Mouse (Mus musculus): ENCODE data around the gene Rrbp1. TPM values are rescaled to one million over a fixed set of nuclear protein-coding genes. Genes with fewer than 3 reads are reported as not detected.

Rrbp1 gene
- polyA plus RNA-seq, 1 experiment: 386 TPM

DNA sequence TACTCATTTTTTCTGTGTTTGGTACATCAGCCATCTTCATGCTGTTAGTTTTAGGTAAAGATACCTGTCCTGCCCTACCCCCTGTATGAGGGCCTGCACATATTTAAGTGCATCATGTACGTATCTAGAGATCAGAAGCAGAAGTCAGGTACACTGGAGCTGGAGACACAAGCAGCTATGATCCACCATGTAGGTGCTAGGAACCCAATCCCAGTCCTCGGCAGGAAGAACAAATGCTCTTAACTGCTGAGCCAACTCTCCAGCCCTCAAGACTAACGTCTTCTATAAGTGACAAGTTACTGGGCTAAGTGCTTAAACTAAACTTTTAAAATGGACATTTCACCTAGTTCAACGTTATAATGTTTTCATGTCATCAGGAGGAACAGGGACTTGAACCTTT lies 3.9 kb downstream of the Rrbp1 start:
- H3K4me3 ChIP-seq (replicated peaks): peak overlapping the region; percentile 20
- H3K36me3 ChIP-seq (replicated peaks; ENCODE audit: low read length): peaks cover 49% of the 10 kb centered on the region
- peaks cover 83% of the 10 kb centered on the region for H3K4me1 ChIP-seq
- H3K27me3 ChIP-seq (replicated peaks): no peaks in the 10 kb centered on the region
- no peak for TF ChIP-seq FLI1 (IDR thresholded peaks at IDR 0.05; ENCODE audit: low read length)
- no peak for TF ChIP-seq GATA1 (IDR thresholded peaks at IDR 0.05; ENCODE audit: borderline replicate concordance, low read length)
- H3K9me3 ChIP-seq: no peaks in the 10 kb centered on the region

DNA sequence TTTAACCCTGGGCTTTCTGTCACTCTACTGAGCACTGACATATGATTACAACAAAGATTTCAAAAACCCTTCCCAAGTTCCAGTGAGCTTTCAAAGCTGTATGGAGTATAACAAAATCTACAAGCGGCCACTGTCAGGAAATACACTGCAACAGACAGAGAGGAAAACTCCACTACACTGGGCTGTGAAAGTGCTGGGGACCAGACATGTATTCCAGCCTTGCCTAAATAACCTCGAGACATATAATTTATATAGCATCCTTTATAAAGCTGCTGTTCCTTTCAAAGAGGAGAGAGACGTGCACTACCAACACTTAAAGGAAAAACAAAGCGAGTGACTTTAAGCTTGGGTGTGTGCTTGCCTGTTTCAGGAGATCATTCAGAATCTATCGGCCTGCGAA lies 4.4 kb downstream of the Rrbp1 start:
- no peaks in the 10 kb centered on the region for H3K27me3 ChIP-seq (replicated peaks)
- peaks cover 87% of the 10 kb centered on the region for H3K4me1 ChIP-seq
- TF ChIP-seq GATA1 (IDR thresholded peaks at IDR 0.05; ENCODE audit: borderline replicate concordance, low read length) (no peak), FLI1 (IDR thresholded peaks at IDR 0.05; ENCODE audit: low read length) (no peak)
- peaks cover 50% of the 10 kb centered on the region for H3K36me3 ChIP-seq (replicated peaks; ENCODE audit: low read length)
- no peak overlapping the region for H3K4me3 ChIP-seq (replicated peaks)
- H3K9me3 ChIP-seq: no peaks in the 10 kb centered on the region

DNA sequence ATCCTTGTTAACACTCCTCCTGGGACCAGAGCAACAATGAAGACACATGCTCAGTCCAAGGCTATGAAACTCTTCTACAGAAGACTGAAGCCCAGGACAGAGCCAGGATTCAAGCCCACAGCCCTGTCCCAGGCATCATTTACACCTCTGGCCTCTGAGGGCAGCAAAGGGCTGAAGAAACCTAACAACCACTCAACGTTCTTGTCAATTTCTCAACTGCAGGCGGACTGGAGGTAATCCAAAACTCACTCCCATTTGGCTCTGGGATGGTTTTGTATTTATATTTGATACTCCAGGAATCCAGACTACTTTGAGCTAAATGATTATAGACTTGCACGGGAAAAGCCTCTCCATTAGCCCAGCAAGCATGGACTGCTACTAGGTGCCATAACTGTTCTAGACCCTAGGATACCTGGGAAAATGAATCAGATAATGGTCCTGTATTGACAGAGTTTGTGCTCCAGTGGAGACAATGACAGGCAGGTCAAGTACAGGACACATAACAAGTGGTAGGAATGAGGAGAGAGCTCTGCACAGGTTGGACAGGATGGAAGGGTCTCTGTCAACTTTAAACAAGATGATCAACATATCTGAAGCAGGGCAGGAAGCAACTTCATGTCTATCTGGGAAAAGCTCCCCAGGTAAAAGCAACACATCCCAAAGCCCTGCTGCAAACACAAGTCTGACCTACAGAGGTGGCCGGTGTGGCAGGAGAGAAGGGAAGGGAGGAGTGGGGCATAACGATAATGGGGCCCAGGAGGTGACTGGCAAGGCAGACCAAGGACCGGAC lies 5.7 kb downstream of the Rrbp1 start:
- TF ChIP-seq FLI1 (IDR thresholded peaks at IDR 0.05; ENCODE audit: low read length) (no peak), GATA1 (IDR thresholded peaks at IDR 0.05; ENCODE audit: borderline replicate concordance, low read length) (no peak)
- Histone ChIP-seq H3K4me1 (peaks cover 95% of the 10 kb centered on the region), H3K27me3 (replicated peaks) (no peaks in the 10 kb centered on the region), H3K36me3 (replicated peaks; ENCODE audit: low read length) (peaks cover 54% of the 10 kb centered on the region), H3K4me3 (replicated peaks) (peak overlapping the region; percentile 70), H3K9me3 (no peaks in the 10 kb centered on the region)

GRCm38 (mm10) chr2:144003544-144003943 lies 7.5 kb downstream of the Rrbp1 start:
- peaks cover 60% of the 10 kb centered on the region for H3K36me3 ChIP-seq (replicated peaks; ENCODE audit: low read length)

DNA sequence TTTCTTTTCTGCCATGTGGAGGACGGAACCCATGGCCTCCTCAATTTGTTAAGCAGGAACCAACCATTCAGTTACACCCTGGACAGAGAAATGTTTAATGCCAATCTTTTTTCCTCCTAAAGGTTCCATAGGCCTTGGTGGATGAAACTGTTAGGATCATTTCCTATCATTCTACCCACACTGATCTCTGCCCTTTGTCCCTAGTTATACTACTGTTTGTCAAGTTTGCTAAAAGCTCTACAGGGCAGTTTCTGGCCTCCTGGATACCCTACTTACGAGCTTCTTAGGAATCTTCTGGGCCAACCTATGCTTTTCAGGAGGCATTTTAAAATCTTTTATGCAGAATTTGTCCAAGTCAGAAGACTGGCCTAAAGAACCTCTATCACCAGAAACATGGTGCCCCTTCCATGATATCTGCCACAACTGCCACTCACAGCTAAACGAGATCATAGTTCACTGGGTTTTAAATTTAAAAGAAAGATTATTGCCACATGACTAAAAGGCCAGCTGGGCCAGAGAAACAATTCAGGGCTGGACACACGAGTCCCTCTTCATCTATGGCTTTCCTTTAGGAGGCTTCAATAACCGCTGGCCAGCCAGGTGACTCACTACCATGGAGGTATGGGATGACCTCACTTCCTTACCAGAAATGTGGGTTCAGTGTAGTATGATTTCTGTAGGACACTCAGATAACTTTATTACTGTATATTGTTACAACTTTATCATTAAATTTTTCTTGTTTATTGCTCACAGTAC lies 8.7 kb downstream of the Rrbp1 start:
- no peak overlapping the region for H3K4me3 ChIP-seq (replicated peaks)
- H3K9me3 ChIP-seq: no peaks in the 10 kb centered on the region
- peaks cover 51% of the 10 kb centered on the region for H3K36me3 ChIP-seq (replicated peaks; ENCODE audit: low read length)
- H3K27me3 ChIP-seq (replicated peaks): no peaks in the 10 kb centered on the region
- TF ChIP-seq GATA1 (IDR thresholded peaks at IDR 0.05; ENCODE audit: borderline replicate concordance, low read length) (no peak), FLI1 (IDR thresholded peaks at IDR 0.05; ENCODE audit: low read length) (no peak)
- H3K4me1 ChIP-seq: peaks cover 91% of the 10 kb centered on the region

More at GRCm38 (mm10) chr2:144003544-144003943, 7.5 kb downstream of the Rrbp1 start:
- Histone ChIP-seq H3K4me3 (replicated peaks) (no peak overlapping the region), H3K27me3 (replicated peaks) (no peaks in the 10 kb centered on the region), H3K9me3 (no peaks in the 10 kb centered on the region), H3K4me1 (peaks cover 94% of the 10 kb centered on the region)
- TF ChIP-seq FLI1 (IDR thresholded peaks at IDR 0.05; ENCODE audit: low read length) (no peak), GATA1 (IDR thresholded peaks at IDR 0.05; ENCODE audit: borderline replicate concordance, low read length) (no peak)

DNA sequence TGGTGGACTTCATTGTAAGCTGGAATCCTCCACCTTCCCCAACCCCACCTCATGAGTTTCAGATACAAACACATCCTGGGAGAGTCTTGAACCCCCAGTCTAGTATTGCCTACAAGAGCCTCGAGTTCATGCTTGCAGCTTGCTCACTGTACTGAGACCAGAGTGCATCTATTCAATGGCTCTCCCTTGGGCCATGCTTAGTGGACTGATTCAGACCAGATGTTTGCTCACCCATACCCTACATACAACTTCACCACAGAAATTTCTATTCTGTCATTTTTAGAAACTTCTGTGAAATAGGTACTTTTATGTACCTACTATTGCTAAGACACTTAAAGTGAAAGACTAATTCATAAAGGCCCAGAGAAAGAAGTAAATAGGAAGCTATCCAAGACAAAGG lies 18.1 kb downstream of the Rrbp1 start:
- H3K27me3 ChIP-seq (replicated peaks): no peaks in the 10 kb centered on the region
- no peaks in the 10 kb centered on the region for H3K9me3 ChIP-seq
- H3K4me3 ChIP-seq (replicated peaks): peak overlapping the region; percentile 8
- peaks cover 73% of the 10 kb centered on the region for H3K4me1 ChIP-seq
- peaks cover 48% of the 10 kb centered on the region for H3K36me3 ChIP-seq (replicated peaks; ENCODE audit: low read length)
- TF ChIP-seq FLI1 (IDR thresholded peaks at IDR 0.05; ENCODE audit: low read length) (no peak), GATA1 (IDR thresholded peaks at IDR 0.05; ENCODE audit: borderline replicate concordance, low read length) (no peak)

- H3K4me1 ChIP-seq: peaks cover 76% of the 10 kb centered on the region
- no peak for TF ChIP-seq FLI1 (IDR thresholded peaks at IDR 0.05; ENCODE audit: low read length)
- TF ChIP-seq GATA1 (IDR thresholded peaks at IDR 0.05; ENCODE audit: borderline replicate concordance, low read length): no peak
- peak overlapping the region; percentile 60 for H3K4me3 ChIP-seq (replicated peaks)
Measured at GRCm38 (mm10) chr2:143991964-143992672, 18.9 kb downstream of the Rrbp1 start.

GRCm38 (mm10) chr2:143990997-143991396 lies 20.1 kb downstream of the Rrbp1 start:
- H3K36me3 ChIP-seq (replicated peaks; ENCODE audit: low read length): peaks cover 60% of the 10 kb centered on the region
- H3K4me3 ChIP-seq (replicated peaks): no peak overlapping the region
- H3K27me3 ChIP-seq (replicated peaks): no peaks in the 10 kb centered on the region
- peaks cover 70% of the 10 kb centered on the region for H3K4me1 ChIP-seq
- TF ChIP-seq GATA1 (IDR thresholded peaks at IDR 0.05; ENCODE audit: borderline replicate concordance, low read length) (no peak), FLI1 (IDR thresholded peaks at IDR 0.05; ENCODE audit: low read length) (no peak)
- H3K9me3 ChIP-seq: no peaks in the 10 kb centered on the region

More at GRCm38 (mm10) chr2:143991964-143992672, 18.9 kb downstream of the Rrbp1 start:
- Histone ChIP-seq H3K27me3 (replicated peaks) (no peaks in the 10 kb centered on the region), H3K36me3 (replicated peaks; ENCODE audit: low read length) (peaks cover 53% of the 10 kb centered on the region), H3K9me3 (no peaks in the 10 kb centered on the region)

- peaks cover 81% of the 10 kb centered on the region for H3K4me1 ChIP-seq
- H3K9me3 ChIP-seq: no peaks in the 10 kb centered on the region
- no peak for TF ChIP-seq FLI1 (IDR thresholded peaks at IDR 0.05; ENCODE audit: low read length)
- TF ChIP-seq GATA1 (IDR thresholded peaks at IDR 0.05; ENCODE audit: borderline replicate concordance, low read length): no peak
- no peak overlapping the region for H3K4me3 ChIP-seq (replicated peaks)
- peaks cover 82% of the 10 kb centered on the region for H3K36me3 ChIP-seq (replicated peaks; ENCODE audit: low read length)
- no peaks in the 10 kb centered on the region for H3K27me3 ChIP-seq (replicated peaks)
Measured at GRCm38 (mm10) chr2:143988016-143988415, 23.0 kb downstream of the Rrbp1 start.
